Mouse (Mus musculus) liver, embryonic 14.5 days (tissue): Measurements from ENCODE around the gene Gtf3c1.

Experiments
- CTCF ChIP-seq: IDR thresholded peaks from 2 replicates; pipeline ENCODE4 v1.5.1; 2016; ENCODE audit warnings: antibody characterized with exemption, low read depth, control low read depth
- EP300 ChIP-seq: IDR thresholded peaks from 2 replicates; pipeline ENCODE4 v1.6.1; 2016; ENCODE audit warnings: antibody characterized with exemption, low read depth

DNA sequence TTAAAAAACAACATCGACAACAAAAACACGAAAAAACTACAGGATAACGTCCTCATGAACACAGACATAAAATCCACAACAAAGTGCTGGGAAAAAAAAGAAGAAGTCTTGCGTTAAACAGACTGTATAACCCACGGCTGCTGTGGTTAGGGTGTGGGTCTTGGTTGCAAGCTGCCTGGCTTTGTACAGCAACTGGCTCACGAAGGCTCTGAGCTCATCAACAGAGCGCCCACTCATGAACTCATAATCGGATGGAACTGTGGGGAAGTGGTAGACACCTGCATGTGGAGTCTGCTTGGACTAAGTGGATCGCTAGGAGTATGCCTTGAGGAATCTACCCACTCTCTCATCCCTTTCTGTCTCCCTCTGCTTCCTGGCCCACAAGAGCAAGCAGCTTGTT is 110.5 kb downstream of the Gtf3c1 start:
- TF ChIP-seq CTCF (no peak), EP300 (no peak)
